Mouse (Mus musculus) liver, embryonic 14.5 days (tissue): ENCODE measurements around the gene Ttc16.

Source experiments
- CTCF ChIP-seq: IDR thresholded peaks from 2 replicates; pipeline ENCODE4 v1.5.1; 2016; ENCODE audit warnings: antibody characterized with exemption, low read depth, control low read depth
- EP300 ChIP-seq: IDR thresholded peaks from 2 replicates; pipeline ENCODE4 v1.6.1; 2016; ENCODE audit warnings: antibody characterized with exemption, low read depth

GRCm38 (mm10) chr2:32730854-32731253 is 44.6 kb downstream of the Ttc16 start:
- TF ChIP-seq CTCF (no peak), EP300 (no peak)
